Mouse (Mus musculus) neural tube, embryonic 14.5 days (tissue): Measurements from ENCODE around the gene Ppp4r1. TPM values are rescaled to one million over a fixed set of nuclear protein-coding genes. Genes with fewer than 3 reads are reported as not detected.

Experiments
- ATAC-seq: fragments of 200-750 bp; cut with Nextera tagmentation; 2 replicates; pipeline ENCODE4 v1.8.0; 2017; ENCODE audit warnings: low read depth, mild to moderate bottlenecking, moderate TSS enrichment, moderate library complexity
- H3K27ac ChIP-seq: fragments of 300-500 bp; sonication (generic); 2 replicates; pipeline ENCODE4 v1.5.1; 2014; ENCODE audit warnings: low read depth, mild to moderate bottlenecking, control low read depth, low read length, moderate library complexity, mixed read lengths
- H3K27me3 ChIP-seq: fragments of 300-500 bp; sonication (generic); 2 replicates; pipeline ENCODE4 v1.6.1; 2014; ENCODE audit warnings: low read length; ENCODE audit not compliant: control insufficient read depth, insufficient read depth
- H3K36me3 ChIP-seq: fragments of 300-500 bp; sonication (generic); 2 replicates; pipeline ENCODE4 v1.6.1; 2014; ENCODE audit warnings: low read length, mixed read lengths; ENCODE audit not compliant: control insufficient read depth, insufficient read depth
- H3K4me1 ChIP-seq: fragments of 300-500 bp; sonication (generic); 2 replicates; pipeline ENCODE4 v1.6.1; 2014; ENCODE audit warnings: low read length; ENCODE audit not compliant: control insufficient read depth, insufficient read depth
- H3K4me2 ChIP-seq: fragments of 300-500 bp; sonication (generic); 2 replicates; pipeline ENCODE4 v1.6.1; 2014; ENCODE audit warnings: mild to moderate bottlenecking, low read depth, low read length, control low read depth
- H3K4me3 ChIP-seq: fragments of 300-500 bp; sonication (generic); 2 replicates; pipeline ENCODE4 v1.5.1; 2014; ENCODE audit warnings: low read depth, low read length, control low read depth, mixed read lengths
- H3K9ac ChIP-seq: fragments of 300-500 bp; sonication (generic); replicated peaks from 2 replicates; pipeline ENCODE4 v1.6.1; 2014; ENCODE audit warnings: low read depth, mild to moderate bottlenecking, control low read depth, low read length, mixed read lengths
- H3K9me3 ChIP-seq: fragments of 300-500 bp; sonication (generic); 2 replicates; pipeline ENCODE4 v1.6.1; 2016; ENCODE audit warnings: low read length; ENCODE audit not compliant: control insufficient read depth
- WGBS: fragments of 180-500 bp; shearing (Covaris S2); extraction: QIAGEN DNeasy Blood & Tissue Kit; methylation state at CpG from one replicate; pipeline ENCODE4 v1.1.7; 2014; 5-methylcytosine and 5-hydroxymethylcytosine counted together
- polyA plus RNA-seq: library from polyadenylated mRNA; unstranded; fragments of >200 nt; fragmentation: Nextera tagmentation; extraction: Ambion mirVana; gene quantifications from 2 replicates; pipeline ENCODE4 v1.2.1, GENCODE M21; 2014

Gene Ppp4r1
- polyA plus RNA-seq: 44.4 and 52.2 TPM in 2 replicates

DNA sequence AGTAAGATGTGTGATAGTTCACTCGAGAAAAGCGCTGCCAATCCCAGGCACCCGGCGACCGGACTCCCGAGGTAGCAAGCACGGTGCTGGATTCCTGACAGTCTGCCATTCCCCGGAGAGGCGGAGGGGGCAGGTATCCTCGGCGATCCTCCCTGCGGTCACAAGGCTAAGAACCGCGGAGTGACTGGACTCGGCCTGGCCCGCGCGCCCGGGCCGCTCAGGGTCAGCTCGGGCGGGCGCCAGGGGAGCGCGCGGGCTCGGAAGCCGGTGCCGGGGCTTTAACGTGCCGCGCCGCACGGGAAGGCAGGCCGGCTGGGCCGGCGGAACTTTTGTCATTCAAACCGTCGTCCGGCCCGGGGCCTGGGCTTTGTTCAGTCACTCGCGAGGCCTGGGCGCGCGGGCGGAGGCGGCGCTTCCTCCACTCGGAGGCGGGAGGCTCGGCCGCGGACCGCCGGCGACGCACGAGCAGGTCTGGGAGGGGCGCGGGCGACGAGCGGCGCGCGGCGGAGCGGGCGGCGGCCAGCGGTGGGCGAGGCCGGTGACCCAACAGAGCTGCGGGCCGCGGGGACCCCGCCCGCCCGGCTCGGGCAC lies at the start of gene Ppp4r1:
Gene Ppp4r1, plus strand, starts transcription at position 23 of the 591 bp plus-strand sequence.
- Histone ChIP-seq H3K27me3 (no peaks in the 10 kb centered on the region; the same call in 1 of the 2 replicates), H3K4me1 (peaks cover 11% of the 10 kb centered on the region), H3K9ac (peak within 1 kb of the TSS; percentile 99), H3K36me3 (no peaks in the 10 kb centered on the region), H3K27ac (peak within 1 kb of the TSS; percentile 99), H3K9me3 (no peaks in the 10 kb centered on the region), H3K4me2 (peak within 1 kb of the TSS; percentile 67), H3K4me3 (peak within 1 kb of the TSS; percentile 97)
- peak; percentile 83 for ATAC-seq
- WGBS: under 1% methylated on average over 60 of the region's 81 CpGs

DNA sequence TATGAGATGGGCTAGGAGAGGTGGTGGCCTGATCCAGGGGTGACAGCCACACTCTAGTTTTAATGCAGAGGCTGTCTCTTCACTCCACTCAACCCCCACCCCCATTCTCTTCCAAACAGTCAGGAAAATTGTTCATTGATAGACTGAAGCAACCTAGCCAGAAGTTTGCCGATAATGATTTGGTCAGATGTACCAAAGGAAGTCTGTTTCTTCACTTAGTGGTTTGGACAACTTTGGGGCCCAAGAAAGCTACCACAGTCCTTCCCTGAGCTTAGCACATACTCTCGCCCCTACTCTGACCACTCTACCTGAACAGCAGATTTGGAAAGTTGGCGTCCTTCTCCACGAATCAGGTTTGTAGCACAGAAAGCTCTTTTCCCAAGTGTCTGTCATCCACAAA lies 49.7 kb upstream of the Ppp4r1 start:
- H3K9ac ChIP-seq: no peak overlapping the region
- 92% methylated on average over 4 of the region's 4 CpGs for WGBS
- no peak overlapping the region for H3K27ac ChIP-seq
- no peaks in the 10 kb centered on the region for H3K36me3 ChIP-seq
- no peak for ATAC-seq
- no peaks in the 10 kb centered on the region for H3K27me3 ChIP-seq
- H3K4me2 ChIP-seq: no peak overlapping the region
- H3K4me1 ChIP-seq: no peaks in the 10 kb centered on the region
- no peaks in the 10 kb centered on the region for H3K9me3 ChIP-seq
- H3K4me3 ChIP-seq: no peak overlapping the region

DNA sequence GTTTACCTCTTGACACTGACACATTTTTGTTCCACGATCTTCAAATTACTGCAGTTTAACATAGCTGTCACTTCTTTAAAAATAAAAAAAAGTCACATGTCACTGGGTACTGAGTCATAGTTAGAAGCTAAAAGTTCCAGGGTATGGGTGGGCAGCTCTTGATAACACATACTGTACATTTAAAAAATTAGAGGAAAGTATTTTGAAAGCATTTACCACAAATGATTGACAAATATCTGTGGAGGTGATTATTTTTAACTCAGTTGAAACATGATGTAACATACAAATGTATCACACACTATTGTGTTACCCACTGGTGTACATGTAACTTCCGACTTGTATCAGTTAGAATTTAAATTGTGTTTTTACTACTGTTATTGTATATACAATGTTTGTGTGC lies 47.3 kb upstream of the Ppp4r1 start:
- no peak overlapping the region for H3K4me2 ChIP-seq
- no peaks in the 10 kb centered on the region for H3K36me3 ChIP-seq
- ATAC-seq: no peak
- no peak overlapping the region for H3K27ac ChIP-seq
- no peak overlapping the region for H3K9ac ChIP-seq
- no peaks in the 10 kb centered on the region for H3K27me3 ChIP-seq
- H3K4me3 ChIP-seq: no peak overlapping the region
- no peaks in the 10 kb centered on the region for H3K4me1 ChIP-seq
- no peaks in the 10 kb centered on the region for H3K9me3 ChIP-seq
- WGBS: 98% methylated on average over 2 of the region's 2 CpGs

DNA sequence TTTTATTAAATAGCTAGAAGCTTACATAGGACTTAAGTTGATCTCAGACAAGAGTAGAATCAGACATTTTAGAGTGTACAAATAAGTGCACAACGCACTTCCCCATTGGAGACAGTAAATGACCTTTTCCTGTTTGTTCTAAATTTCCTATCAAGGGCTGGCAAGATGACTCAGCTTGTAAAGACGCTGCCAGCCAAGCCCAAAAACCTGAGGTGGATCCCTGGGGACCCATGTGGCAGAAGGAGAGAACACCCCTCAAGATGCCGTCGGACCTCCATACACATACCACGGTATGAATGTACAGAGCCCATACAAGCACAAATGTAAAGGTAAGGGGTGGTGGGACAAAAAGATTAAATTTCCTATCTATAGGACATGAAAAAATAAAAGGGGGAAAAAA lies 45.2 kb upstream of the Ppp4r1 start:
- Histone ChIP-seq H3K9ac (no peak overlapping the region), H3K9me3 (no peaks in the 10 kb centered on the region), H3K4me2 (no peak overlapping the region), H3K4me1 (peaks cover 6% of the 10 kb centered on the region; the same call in 1 of the 2 replicates), H3K4me3 (no peak overlapping the region), H3K27me3 (no peaks in the 10 kb centered on the region), H3K27ac (no peak overlapping the region), H3K36me3 (no peaks in the 10 kb centered on the region)
- 73% methylated on average over 5 of the region's 5 CpGs for WGBS
- no peak for ATAC-seq

DNA sequence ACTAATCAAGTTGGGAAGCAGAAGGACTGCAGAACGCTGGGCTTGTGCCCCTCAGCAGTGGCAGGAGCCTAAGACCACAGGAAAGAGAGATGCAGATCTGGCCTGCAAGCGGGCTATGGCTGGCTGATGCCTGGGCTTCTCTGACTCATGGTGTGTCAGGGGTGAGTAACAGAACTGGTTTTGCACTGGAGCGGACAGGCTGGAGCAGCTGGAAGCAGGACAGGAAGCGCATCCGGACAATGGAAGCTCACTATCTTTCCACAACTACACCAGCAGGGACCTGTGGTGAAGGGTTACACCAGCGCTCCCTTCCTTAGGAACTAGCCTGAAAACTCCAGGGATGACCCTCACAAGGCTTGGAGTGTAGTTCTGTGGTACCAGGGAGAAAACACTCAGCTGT lies 44.8 kb upstream of the Ppp4r1 start:
- WGBS: 90% methylated on average over 6 of the region's 6 CpGs

DNA sequence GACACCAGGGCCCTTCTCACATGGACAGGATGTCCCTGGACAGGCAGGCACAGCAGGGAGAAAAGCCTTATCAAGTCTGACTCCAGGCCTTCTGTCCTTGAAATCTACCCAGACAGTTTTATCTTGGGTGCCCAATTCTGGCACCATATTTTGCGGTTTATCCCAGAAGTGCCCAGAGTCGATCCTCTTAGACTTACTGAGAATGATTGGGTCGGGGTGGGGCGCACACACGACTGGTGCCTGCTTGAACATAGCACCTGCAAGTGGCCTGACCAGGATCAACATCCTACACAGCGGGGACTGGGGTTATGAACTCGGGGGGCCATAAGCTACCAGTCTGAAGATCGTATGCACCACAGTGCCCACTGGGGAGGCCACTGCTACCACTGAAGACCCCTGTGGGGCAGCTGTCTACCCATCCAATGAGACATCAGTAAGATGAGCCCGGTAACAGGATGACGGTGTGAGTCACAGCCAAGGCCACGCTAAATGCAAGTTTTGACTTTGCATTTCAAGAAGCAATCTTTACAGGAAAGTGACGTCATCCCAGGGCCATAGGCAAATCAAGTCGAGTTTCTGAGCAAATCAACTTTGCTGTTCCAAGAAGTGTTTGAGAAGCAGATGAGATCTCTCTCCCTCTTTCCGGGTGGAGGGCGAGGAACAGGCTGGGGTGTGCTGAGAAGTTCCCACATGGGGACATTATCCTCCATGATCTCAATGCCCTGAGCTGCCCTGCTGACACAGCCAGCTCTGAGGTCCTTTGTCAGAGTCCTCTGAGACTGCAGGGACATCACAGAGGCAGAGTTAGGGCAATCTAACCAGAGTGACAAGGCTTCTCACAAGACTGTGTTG lies 42.3 kb upstream of the Ppp4r1 start:
- no peak overlapping the region for H3K4me2 ChIP-seq
- no peak overlapping the region for H3K9ac ChIP-seq
- H3K36me3 ChIP-seq: no peaks in the 10 kb centered on the region
- 86% methylated on average over 15 of the region's 15 CpGs for WGBS
- H3K9me3 ChIP-seq: no peaks in the 10 kb centered on the region
- peaks cover 16% of the 10 kb centered on the region for H3K4me1 ChIP-seq
- no peak overlapping the region for H3K27ac ChIP-seq
- ATAC-seq: no peak
- H3K27me3 ChIP-seq: no peaks in the 10 kb centered on the region
- no peak overlapping the region for H3K4me3 ChIP-seq

More for the DNA sequence above, 44.8 kb upstream of the Ppp4r1 start:
- Histone ChIP-seq H3K27ac (no peak overlapping the region), H3K4me2 (no peak overlapping the region), H3K9ac (no peak overlapping the region), H3K4me1 (peaks cover 10% of the 10 kb centered on the region), H3K36me3 (no peaks in the 10 kb centered on the region), H3K27me3 (no peaks in the 10 kb centered on the region), H3K4me3 (no peak overlapping the region), H3K9me3 (no peaks in the 10 kb centered on the region)
- no peak for ATAC-seq

DNA sequence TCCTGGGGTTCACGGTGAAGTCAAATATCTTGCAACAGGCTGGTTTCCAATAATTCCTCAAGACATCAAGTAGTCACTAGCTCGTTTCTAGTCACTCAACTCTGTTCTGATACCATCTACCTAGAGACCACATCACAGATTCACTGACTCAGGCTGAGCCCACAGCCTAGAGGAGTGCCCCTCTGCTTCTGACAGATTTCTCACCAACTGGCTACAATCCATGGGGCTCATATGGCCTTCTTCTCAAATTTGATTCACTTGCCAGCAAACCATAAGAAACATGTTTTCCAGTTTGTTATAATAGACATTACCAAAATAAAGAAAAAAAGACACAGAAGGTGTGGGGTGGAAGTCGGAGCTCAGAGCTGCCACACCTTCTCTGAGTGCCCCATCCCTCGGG lies 40.8 kb upstream of the Ppp4r1 start:
- no peak overlapping the region for H3K4me2 ChIP-seq
- H3K9me3 ChIP-seq: no peaks in the 10 kb centered on the region
- no peak for ATAC-seq
- 85% methylated on average over 4 of the region's 4 CpGs for WGBS
- no peak overlapping the region for H3K9ac ChIP-seq
- H3K4me3 ChIP-seq: no peak overlapping the region
- no peaks in the 10 kb centered on the region for H3K27me3 ChIP-seq
- no peaks in the 10 kb centered on the region for H3K36me3 ChIP-seq
- no peak overlapping the region; the same call in 1 of the 2 replicates for H3K27ac ChIP-seq
- peaks cover 16% of the 10 kb centered on the region for H3K4me1 ChIP-seq

DNA sequence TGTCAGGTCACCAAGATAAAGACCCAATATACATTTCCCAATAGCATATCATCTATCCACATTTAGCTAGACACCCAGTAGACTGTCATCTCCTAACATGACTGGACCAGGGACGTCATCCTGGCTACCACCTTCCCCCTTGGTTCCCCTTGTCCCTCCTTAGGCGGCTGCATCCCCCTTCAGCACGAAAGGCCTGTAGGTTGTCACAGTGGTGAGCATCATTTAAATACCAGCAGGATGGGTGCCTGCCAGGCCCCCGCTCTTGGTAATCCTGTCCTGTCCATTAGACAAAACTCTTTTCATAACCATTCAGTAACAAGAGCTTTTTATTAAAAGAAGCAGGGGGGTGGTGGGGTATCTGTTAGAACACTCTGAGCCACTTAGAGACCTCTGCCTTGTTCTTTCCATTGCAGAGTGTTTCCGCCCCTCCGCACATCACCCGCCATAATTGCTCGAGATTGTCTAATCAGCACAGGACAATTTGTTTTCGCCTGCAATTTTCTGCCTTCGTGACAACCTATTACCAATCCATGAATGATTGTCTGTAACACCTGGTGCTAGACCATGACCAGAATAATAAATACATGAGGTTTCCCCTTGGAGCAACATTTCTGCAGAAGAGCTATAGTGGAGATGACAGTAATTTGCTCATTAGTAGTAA lies 40.0 kb upstream of the Ppp4r1 start:
- Histone ChIP-seq H3K36me3 (no peaks in the 10 kb centered on the region), H3K4me1 (peaks cover 16% of the 10 kb centered on the region), H3K27ac (peak overlapping the region; percentile 81), H3K4me3 (no peak overlapping the region), H3K9me3 (no peaks in the 10 kb centered on the region), H3K9ac (no peak overlapping the region), H3K4me2 (peak overlapping the region; percentile 6; the same call in 1 of the 2 replicates), H3K27me3 (no peaks in the 10 kb centered on the region)
- peak; percentile 86 for ATAC-seq
- WGBS: 21% methylated on average over 10 of the region's 10 CpGs

DNA sequence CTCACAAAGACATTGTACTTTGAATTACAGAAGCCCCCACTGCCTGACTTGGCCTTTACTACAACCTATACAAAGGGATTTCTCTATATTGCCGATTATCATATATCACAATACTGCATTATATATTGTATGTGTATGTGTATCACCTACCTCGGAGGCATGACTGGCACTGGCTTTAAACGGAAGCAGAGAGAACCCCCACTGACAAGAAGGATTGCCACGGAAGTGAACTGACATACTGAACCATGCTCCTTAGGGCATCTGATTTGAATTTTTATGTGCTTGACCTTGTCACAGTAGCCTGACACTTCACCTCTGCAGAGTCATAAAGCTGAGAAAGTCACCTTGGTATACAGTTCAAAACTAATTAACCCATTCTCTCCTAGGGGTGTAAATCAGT lies 39.4 kb upstream of the Ppp4r1 start:
- Histone ChIP-seq H3K27ac (peak overlapping the region; percentile 81; the same call in 1 of the 2 replicates), H3K4me1 (peaks cover 16% of the 10 kb centered on the region), H3K9me3 (no peaks in the 10 kb centered on the region), H3K4me3 (no peak overlapping the region), H3K27me3 (no peaks in the 10 kb centered on the region), H3K36me3 (no peaks in the 10 kb centered on the region), H3K4me2 (no peak overlapping the region), H3K9ac (no peak overlapping the region)
- WGBS: 27% methylated on average over 4 of the region's 4 CpGs
- peak; percentile 23; the same call in 1 of the 2 replicates for ATAC-seq
